Mouse (Mus musculus): ENCODE measurements at regions not wholly inside any gene's neighbourhood (a gene's known extent, or its start where the extent isn't known, plus 50 kb on each side); places are given as distances from the start of the nearest gene placed in this dataset.

- TF ChIP-seq POLR2A (IDR thresholded peaks at IDR 0.05; ENCODE audit: borderline replicate concordance, insufficient read depth, low read length) (no peak), CTCF (IDR thresholded peaks at IDR 0.05; ENCODE audit: borderline replicate concordance, insufficient read depth, low read depth, low read length) (no peak)
- no peak overlapping the region for H3K27ac ChIP-seq (ENCODE audit: insufficient read depth, low read length)
- no peak for DNase-seq
- WGBS, result 99% methylated on average over 2 of the region's 2 CpGs
- no peak overlapping the region for H3K4me3 ChIP-seq (replicated peaks; ENCODE audit: insufficient read depth, low read depth, low read length)
- no peaks in the 10 kb centered on the region for H3K27me3 ChIP-seq (ENCODE audit: control insufficient read depth, insufficient read depth, low read length)
- no peaks in the 10 kb centered on the region for H3K4me1 ChIP-seq (ENCODE audit: control insufficient read depth, insufficient read depth, low read length)
Observed at GRCm38 (mm10) chr15:87173096-87173495, 371.0 kb upstream of the Fam19a5 start.

GRCm38 (mm10) chr15:87178646-87179045 is 365.5 kb upstream of the Fam19a5 start:
- WGBS, result 95% methylated on average over 7 of the region's 7 CpGs
- no peak overlapping the region for H3K4me3 ChIP-seq (replicated peaks; ENCODE audit: insufficient read depth, low read depth, low read length)
- no peak for TF ChIP-seq CTCF (IDR thresholded peaks at IDR 0.05; ENCODE audit: borderline replicate concordance, insufficient read depth, low read depth, low read length)
- no peak for TF ChIP-seq POLR2A (IDR thresholded peaks at IDR 0.05; ENCODE audit: borderline replicate concordance, insufficient read depth, low read length)
- no peak for DNase-seq
- no peak overlapping the region for H3K27ac ChIP-seq (ENCODE audit: insufficient read depth, low read length)
- no peaks in the 10 kb centered on the region for H3K27me3 ChIP-seq (ENCODE audit: control insufficient read depth, insufficient read depth, low read length)
- peaks cover 6% of the 10 kb centered on the region; the same call in 1 of the 2 replicates for H3K4me1 ChIP-seq (ENCODE audit: control insufficient read depth, insufficient read depth, low read length)

GRCm38 (mm10) chr15:87180836-87181235 is 363.3 kb upstream of the Fam19a5 start:
- Histone ChIP-seq H3K27me3 (ENCODE audit: control insufficient read depth, insufficient read depth, low read length) (no peaks in the 10 kb centered on the region), H3K27ac (ENCODE audit: insufficient read depth, low read length) (no peak overlapping the region), H3K4me3 (replicated peaks; ENCODE audit: insufficient read depth, low read depth, low read length) (no peak overlapping the region), H3K4me1 (ENCODE audit: control insufficient read depth, insufficient read depth, low read length) (peaks cover 19% of the 10 kb centered on the region)
- WGBS, result 76% methylated on average over 1 of the region's 1 CpGs
- TF ChIP-seq POLR2A (IDR thresholded peaks at IDR 0.05; ENCODE audit: borderline replicate concordance, insufficient read depth, low read length) (no peak), CTCF (IDR thresholded peaks at IDR 0.05; ENCODE audit: borderline replicate concordance, insufficient read depth, low read depth, low read length) (no peak)
- DNase-seq, result no peak

- no peak overlapping the region for H3K4me3 ChIP-seq (replicated peaks; ENCODE audit: insufficient read depth, low read depth, low read length)
- TF ChIP-seq POLR2A (IDR thresholded peaks at IDR 0.05; ENCODE audit: borderline replicate concordance, insufficient read depth, low read length), result no peak
- no peak for TF ChIP-seq CTCF (IDR thresholded peaks at IDR 0.05; ENCODE audit: borderline replicate concordance, insufficient read depth, low read depth, low read length)
- peak; percentile 79 to 90 for DNase-seq
- H3K27ac ChIP-seq (ENCODE audit: insufficient read depth, low read length), result peak overlapping the region; percentile 66
- no peaks in the 10 kb centered on the region; the same call in 1 of the 2 replicates for H3K27me3 ChIP-seq (ENCODE audit: control insufficient read depth, insufficient read depth, low read length)
- 18% methylated on average over 7 of the region's 7 CpGs for WGBS
- H3K4me1 ChIP-seq (ENCODE audit: control insufficient read depth, insufficient read depth, low read length), result peaks cover 19% of the 10 kb centered on the region
Observed at GRCm38 (mm10) chr15:87184248-87184647, 359.9 kb upstream of the Fam19a5 start.

GRCm38 (mm10) chr15:87188816-87189455 is 355.2 kb upstream of the Fam19a5 start:
- Histone ChIP-seq H3K27me3 (ENCODE audit: control insufficient read depth, insufficient read depth, low read length) (no peaks in the 10 kb centered on the region; the same call in 1 of the 2 replicates), H3K4me3 (replicated peaks; ENCODE audit: insufficient read depth, low read depth, low read length) (no peak overlapping the region), H3K4me1 (ENCODE audit: control insufficient read depth, insufficient read depth, low read length) (peaks cover 10% of the 10 kb centered on the region), H3K27ac (ENCODE audit: insufficient read depth, low read length) (no peak overlapping the region)
- 70% methylated on average over 9 of the region's 9 CpGs for WGBS
- DNase-seq, result no peak
- TF ChIP-seq CTCF (IDR thresholded peaks at IDR 0.05; ENCODE audit: borderline replicate concordance, insufficient read depth, low read depth, low read length) (peak; percentile 50), POLR2A (IDR thresholded peaks at IDR 0.05; ENCODE audit: borderline replicate concordance, insufficient read depth, low read length) (no peak)

- H3K4me1 ChIP-seq (ENCODE audit: control insufficient read depth, insufficient read depth, low read length), result no peaks in the 10 kb centered on the region
- 82% methylated on average over 4 of the region's 4 CpGs for WGBS
- no peak overlapping the region for H3K4me3 ChIP-seq (replicated peaks; ENCODE audit: insufficient read depth, low read depth, low read length)
- peak; percentile 37; the same call in 1 of the 2 replicates for TF ChIP-seq CTCF (IDR thresholded peaks at IDR 0.05; ENCODE audit: borderline replicate concordance, insufficient read depth, low read depth, low read length)
- TF ChIP-seq POLR2A (IDR thresholded peaks at IDR 0.05; ENCODE audit: borderline replicate concordance, insufficient read depth, low read length), result no peak
- no peaks in the 10 kb centered on the region; the same call in 1 of the 2 replicates for H3K27me3 ChIP-seq (ENCODE audit: control insufficient read depth, insufficient read depth, low read length)
- H3K27ac ChIP-seq (ENCODE audit: insufficient read depth, low read length), result no peak overlapping the region
- DNase-seq, result peak in 1 of 2 experiments; percentile 17
Observed at GRCm38 (mm10) chr15:87191901-87192300, 352.2 kb upstream of the Fam19a5 start.

GRCm38 (mm10) chr15:87196306-87196893 is 347.7 kb upstream of the Fam19a5 start:
- DNase-seq, result peak in 1 of 2 experiments; percentile 5
- WGBS, result 80% methylated on average over 6 of the region's 6 CpGs
- Histone ChIP-seq H3K4me3 (replicated peaks; ENCODE audit: insufficient read depth, low read depth, low read length) (no peak overlapping the region), H3K27ac (ENCODE audit: insufficient read depth, low read length) (no peak overlapping the region), H3K4me1 (ENCODE audit: control insufficient read depth, insufficient read depth, low read length) (peaks cover 18% of the 10 kb centered on the region), H3K27me3 (ENCODE audit: control insufficient read depth, insufficient read depth, low read length) (no peaks in the 10 kb centered on the region)
- no peak for TF ChIP-seq POLR2A (IDR thresholded peaks at IDR 0.05; ENCODE audit: borderline replicate concordance, insufficient read depth, low read length)
- TF ChIP-seq CTCF (IDR thresholded peaks at IDR 0.05; ENCODE audit: borderline replicate concordance, insufficient read depth, low read depth, low read length), result no peak

- 45% methylated on average over 8 of the region's 8 CpGs for WGBS
- no peak for DNase-seq
- TF ChIP-seq POLR2A (IDR thresholded peaks at IDR 0.05; ENCODE audit: borderline replicate concordance, insufficient read depth, low read length) (no peak), CTCF (IDR thresholded peaks at IDR 0.05; ENCODE audit: borderline replicate concordance, insufficient read depth, low read depth, low read length) (no peak)
- peaks cover 25% of the 10 kb centered on the region for H3K4me1 ChIP-seq (ENCODE audit: control insufficient read depth, insufficient read depth, low read length)
- H3K27ac ChIP-seq (ENCODE audit: insufficient read depth, low read length), result peak overlapping the region; percentile 40
- no peak overlapping the region for H3K4me3 ChIP-seq (replicated peaks; ENCODE audit: insufficient read depth, low read depth, low read length)
- H3K27me3 ChIP-seq (ENCODE audit: control insufficient read depth, insufficient read depth, low read length), result no peaks in the 10 kb centered on the region
Observed at GRCm38 (mm10) chr15:87199641-87200040, 344.5 kb upstream of the Fam19a5 start.

Data from cerebellum, adult 2 months (tissue).